Mouse (Mus musculus): ENCODE results near the gene Ldlrad3. TPM values are rescaled to one million over a fixed set of nuclear protein-coding genes. Genes with fewer than 3 reads are reported as not detected.

The Ldlrad3 gene
- polyA plus RNA-seq, 1 experiment from 2014 or later = 30.0 TPM

GRCm38 (mm10) chr2:102048296-102049175 lies 137.6 kb downstream of the Ldlrad3 start:
- Histone ChIP-seq H3K27me3 (ENCODE audit: control insufficient read depth, insufficient read depth, low read length) (no peaks in the 10 kb centered on the region), H3K9me3 (ENCODE audit: control insufficient read depth, low read length) (no peaks in the 10 kb centered on the region), H3K4me2 (ENCODE audit: low read depth, low read length) (no peak overlapping the region), H3K27ac (ENCODE audit: low read depth, low read length) (no peak overlapping the region), H3K4me1 (ENCODE audit: control insufficient read depth, insufficient read depth, low read length) (peaks cover 13% of the 10 kb centered on the region; the same call in 1 of the 2 replicates), H3K4me3 (ENCODE audit: low read depth, low read length) (no peak overlapping the region), H3K9ac (replicated peaks; ENCODE audit: low read depth, low read length) (no peak overlapping the region), H3K36me3 (ENCODE audit: control insufficient read depth, insufficient read depth, low read length) (no peaks in the 10 kb centered on the region)
- no peak for ATAC-seq (ENCODE audit: low read depth)
- 37% methylated on average over 16 of the region's 16 CpGs for WGBS

- ATAC-seq (ENCODE audit: low read depth) = no peak
- 95% methylated on average over 7 of the region's 7 CpGs for WGBS
These were observed 139.7 kb downstream of the Ldlrad3 start for GRCm38 (mm10) chr2:102046481-102046880.

GRCm38 (mm10) chr2:102040456-102040855 lies 145.7 kb downstream of the Ldlrad3 start:
- H3K27me3 ChIP-seq (ENCODE audit: control insufficient read depth, insufficient read depth, low read length) = no peaks in the 10 kb centered on the region
- no peaks in the 10 kb centered on the region for H3K9me3 ChIP-seq (ENCODE audit: control insufficient read depth, low read length)
- no peaks in the 10 kb centered on the region for H3K36me3 ChIP-seq (ENCODE audit: control insufficient read depth, insufficient read depth, low read length)
- H3K4me2 ChIP-seq (ENCODE audit: low read depth, low read length) = no peak overlapping the region
- no peak for ATAC-seq (ENCODE audit: low read depth)
- H3K27ac ChIP-seq (ENCODE audit: low read depth, low read length) = no peak overlapping the region; the same call in 1 of the 2 replicates
- H3K4me1 ChIP-seq (ENCODE audit: control insufficient read depth, insufficient read depth, low read length) = peaks cover 21% of the 10 kb centered on the region; the same call in 1 of the 2 replicates
- H3K9ac ChIP-seq (replicated peaks; ENCODE audit: low read depth, low read length) = no peak overlapping the region
- H3K4me3 ChIP-seq (ENCODE audit: low read depth, low read length) = no peak overlapping the region
- WGBS = 79% methylated on average over 5 of the region's 5 CpGs

More at GRCm38 (mm10) chr2:102046481-102046880, 139.7 kb downstream of the Ldlrad3 start:
- no peaks in the 10 kb centered on the region for H3K36me3 ChIP-seq (ENCODE audit: control insufficient read depth, insufficient read depth, low read length)
- H3K4me3 ChIP-seq (ENCODE audit: low read depth, low read length) = no peak overlapping the region
- H3K4me1 ChIP-seq (ENCODE audit: control insufficient read depth, insufficient read depth, low read length) = 0 out of 2 replicates have a peak, but pooled peaks cover 7% of the 10 kb centered on the region
- H3K9ac ChIP-seq (replicated peaks; ENCODE audit: low read depth, low read length) = no peak overlapping the region
- H3K4me2 ChIP-seq (ENCODE audit: low read depth, low read length) = no peak overlapping the region
- no peaks in the 10 kb centered on the region for H3K27me3 ChIP-seq (ENCODE audit: control insufficient read depth, insufficient read depth, low read length)
- no peak overlapping the region for H3K27ac ChIP-seq (ENCODE audit: low read depth, low read length)
- no peaks in the 10 kb centered on the region for H3K9me3 ChIP-seq (ENCODE audit: control insufficient read depth, low read length)

GRCm38 (mm10) chr2:102040011-102040410 lies 146.2 kb downstream of the Ldlrad3 start:
- no peak overlapping the region for H3K9ac ChIP-seq (replicated peaks; ENCODE audit: low read depth, low read length)
- WGBS = 89% methylated on average over 2 of the region's 2 CpGs
- no peak overlapping the region for H3K4me3 ChIP-seq (ENCODE audit: low read depth, low read length)
- H3K27ac ChIP-seq (ENCODE audit: low read depth, low read length) = no peak overlapping the region; the same call in 1 of the 2 replicates
- H3K27me3 ChIP-seq (ENCODE audit: control insufficient read depth, insufficient read depth, low read length) = no peaks in the 10 kb centered on the region
- H3K36me3 ChIP-seq (ENCODE audit: control insufficient read depth, insufficient read depth, low read length) = no peaks in the 10 kb centered on the region
- no peaks in the 10 kb centered on the region for H3K9me3 ChIP-seq (ENCODE audit: control insufficient read depth, low read length)
- ATAC-seq (ENCODE audit: low read depth) = no peak
- peaks cover 21% of the 10 kb centered on the region; the same call in 1 of the 2 replicates for H3K4me1 ChIP-seq (ENCODE audit: control insufficient read depth, insufficient read depth, low read length)
- H3K4me2 ChIP-seq (ENCODE audit: low read depth, low read length) = no peak overlapping the region

- Histone ChIP-seq H3K4me3 (ENCODE audit: low read depth, low read length) (no peak overlapping the region), H3K4me1 (ENCODE audit: control insufficient read depth, insufficient read depth, low read length) (peaks cover 26% of the 10 kb centered on the region), H3K9me3 (ENCODE audit: control insufficient read depth, low read length) (no peaks in the 10 kb centered on the region), H3K4me2 (ENCODE audit: low read depth, low read length) (no peak overlapping the region), H3K27ac (ENCODE audit: low read depth, low read length) (no peak overlapping the region), H3K9ac (replicated peaks; ENCODE audit: low read depth, low read length) (no peak overlapping the region), H3K27me3 (ENCODE audit: control insufficient read depth, insufficient read depth, low read length) (no peaks in the 10 kb centered on the region), H3K36me3 (ENCODE audit: control insufficient read depth, insufficient read depth, low read length) (no peaks in the 10 kb centered on the region)
- 91% methylated on average over 7 of the region's 7 CpGs for WGBS
- ATAC-seq (ENCODE audit: low read depth) = no peak
These were observed 147.1 kb downstream of the Ldlrad3 start for GRCm38 (mm10) chr2:102038895-102039667.

- ATAC-seq (ENCODE audit: low read depth) = peak; percentile 71
- Histone ChIP-seq H3K9me3 (ENCODE audit: control insufficient read depth, low read length) (no peaks in the 10 kb centered on the region), H3K4me1 (ENCODE audit: control insufficient read depth, insufficient read depth, low read length) (peaks cover 33% of the 10 kb centered on the region), H3K9ac (replicated peaks; ENCODE audit: low read depth, low read length) (no peak overlapping the region), H3K27ac (ENCODE audit: low read depth, low read length) (no peak overlapping the region; the same call in 1 of the 2 replicates), H3K27me3 (ENCODE audit: control insufficient read depth, insufficient read depth, low read length) (no peaks in the 10 kb centered on the region), H3K4me3 (ENCODE audit: low read depth, low read length) (no peak overlapping the region), H3K4me2 (ENCODE audit: low read depth, low read length) (no peak overlapping the region), H3K36me3 (ENCODE audit: control insufficient read depth, insufficient read depth, low read length) (no peaks in the 10 kb centered on the region)
- WGBS = 12% methylated on average over 10 of the region's 10 CpGs
These were observed 147.8 kb downstream of the Ldlrad3 start for GRCm38 (mm10) chr2:102038229-102038894.

GRCm38 (mm10) chr2:102036665-102037511 lies 149.3 kb downstream of the Ldlrad3 start:
- no peak overlapping the region for H3K4me2 ChIP-seq (ENCODE audit: low read depth, low read length)
- no peaks in the 10 kb centered on the region for H3K27me3 ChIP-seq (ENCODE audit: control insufficient read depth, insufficient read depth, low read length)
- 23% methylated on average over 18 of the region's 18 CpGs for WGBS
- H3K27ac ChIP-seq (ENCODE audit: low read depth, low read length) = peak overlapping the region; percentile 30; the same call in 1 of the 2 replicates
- no peaks in the 10 kb centered on the region for H3K36me3 ChIP-seq (ENCODE audit: control insufficient read depth, insufficient read depth, low read length)
- no peaks in the 10 kb centered on the region for H3K9me3 ChIP-seq (ENCODE audit: control insufficient read depth, low read length)
- no peak overlapping the region for H3K4me3 ChIP-seq (ENCODE audit: low read depth, low read length)
- ATAC-seq (ENCODE audit: low read depth) = peak; percentile 34
- H3K4me1 ChIP-seq (ENCODE audit: control insufficient read depth, insufficient read depth, low read length) = peaks cover 43% of the 10 kb centered on the region
- H3K9ac ChIP-seq (replicated peaks; ENCODE audit: low read depth, low read length) = peak overlapping the region; percentile 17; the same call in 1 of the 2 replicates

DNA sequence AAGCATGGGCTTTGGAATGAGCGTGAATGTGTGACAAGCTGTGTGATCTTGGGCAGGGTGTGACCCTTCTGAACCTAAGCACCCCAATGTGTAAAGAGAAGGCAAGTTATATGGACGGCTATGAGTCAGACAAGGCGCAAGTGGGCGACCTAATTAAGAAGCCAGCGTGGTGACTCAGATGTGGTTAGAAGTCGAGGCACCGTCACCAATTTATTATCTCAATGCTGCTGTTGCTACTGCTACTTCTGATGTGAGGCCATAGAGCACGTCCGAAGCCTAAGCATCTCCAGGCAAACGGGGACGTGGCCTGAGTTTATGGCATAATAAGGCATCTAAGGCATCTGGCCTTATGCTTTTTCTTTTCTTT lies 151.7 kb downstream of the Ldlrad3 start:
- Histone ChIP-seq H3K9me3 (ENCODE audit: control insufficient read depth, low read length) (no peaks in the 10 kb centered on the region), H3K4me3 (ENCODE audit: low read depth, low read length) (no peak overlapping the region), H3K4me2 (ENCODE audit: low read depth, low read length) (no peak overlapping the region), H3K27ac (ENCODE audit: low read depth, low read length) (no peak overlapping the region), H3K4me1 (ENCODE audit: control insufficient read depth, insufficient read depth, low read length) (peaks cover 57% of the 10 kb centered on the region), H3K27me3 (ENCODE audit: control insufficient read depth, insufficient read depth, low read length) (no peaks in the 10 kb centered on the region), H3K9ac (replicated peaks; ENCODE audit: low read depth, low read length) (no peak overlapping the region), H3K36me3 (ENCODE audit: control insufficient read depth, insufficient read depth, low read length) (no peaks in the 10 kb centered on the region)
- no peak for ATAC-seq (ENCODE audit: low read depth)
- 68% methylated on average over 11 of the region's 11 CpGs for WGBS

All from neural tube, embryonic 14.5 days (tissue).